Mouse (Mus musculus): ENCODE measurements around the gene Agk.

DNA sequence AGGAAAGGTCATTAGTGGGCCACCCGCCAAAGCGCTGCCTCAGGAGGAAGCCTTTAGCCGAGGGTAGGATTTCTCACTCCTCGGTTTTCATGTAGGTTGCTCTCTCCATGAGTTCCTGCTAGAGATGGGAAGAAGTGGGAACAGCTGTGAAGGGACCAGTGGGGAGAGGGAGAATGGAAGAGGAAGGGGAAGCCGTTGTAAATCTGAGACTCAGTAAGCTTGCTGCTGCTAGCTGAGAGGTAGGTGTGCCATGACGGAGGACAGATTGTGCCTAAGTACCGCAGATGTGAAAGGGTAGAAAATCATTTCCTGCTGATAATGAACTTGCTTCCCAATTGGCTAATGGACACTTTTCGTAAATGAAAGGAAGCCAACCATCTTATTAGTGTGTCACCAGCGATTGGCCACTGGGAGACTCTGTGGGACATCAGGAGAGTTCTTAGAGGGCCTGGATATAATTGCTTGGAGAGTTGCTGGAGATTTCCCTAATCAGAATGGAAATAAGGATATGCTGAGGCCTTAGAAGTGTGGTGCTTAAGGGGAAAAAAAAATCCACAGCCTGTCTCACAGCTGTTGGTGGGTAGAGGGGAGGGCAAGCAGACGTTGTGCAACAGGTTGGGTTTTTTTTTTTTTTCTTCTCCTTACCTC, 118.4 kb downstream of the Agk start:
- TF ChIP-seq EP300 (IDR thresholded peaks at IDR 0.05) (no peak), CTCF (IDR thresholded peaks at IDR 0.05) (no peak)

Data from lung, postnatal 0 days (tissue).